Mouse (Mus musculus) stomach, postnatal 0 days (tissue): Measurements from ENCODE around the gene Atp2a1.

ENCODE experiments used
- CTCF ChIP-seq: IDR thresholded peaks from 2 replicates; pipeline ENCODE4 v1.5.1; 2016; ENCODE audit warnings: antibody characterized with exemption, low read depth, mild to moderate bottlenecking, moderate library complexity
- EP300 ChIP-seq: optimal IDR thresholded peaks from 2 replicates; pipeline ENCODE3; 2016; ENCODE audit warnings: antibody characterized with exemption

DNA sequence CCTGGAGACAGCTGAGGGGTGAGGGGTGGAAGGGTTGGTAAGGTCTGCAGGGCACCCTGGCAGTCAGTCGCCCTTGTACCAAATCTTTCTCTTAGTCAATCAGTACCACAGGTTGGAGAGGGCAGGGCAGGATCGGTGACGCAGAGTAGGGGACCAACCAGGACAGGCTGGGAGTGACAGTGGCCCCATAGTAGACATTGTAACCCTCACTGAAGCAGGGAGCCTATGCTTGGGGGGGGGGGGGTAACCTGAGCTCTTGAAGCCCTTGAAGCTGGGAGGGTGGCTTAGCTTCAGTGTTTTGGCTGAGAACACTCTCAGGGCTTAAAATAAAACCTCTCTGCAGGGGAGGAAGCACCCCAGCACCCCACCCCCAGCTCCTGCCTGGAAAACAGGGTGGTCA is 1.3 kb downstream of the Atp2a1 start:
- TF ChIP-seq EP300: no peak
- TF ChIP-seq CTCF: no peak
